Mouse (Mus musculus) forebrain, embryonic 11.5 days (tissue): ENCODE results near the gene Saa4. TPM values are rescaled to one million over a fixed set of nuclear protein-coding genes. Genes with fewer than 3 reads are reported as not detected.

Experiments used
- ATAC-seq: fragments of 200-750 bp; cut with Nextera tagmentation; replicated peaks from 2 replicates; pipeline ENCODE4 v1.8.0; 2017; ENCODE audit warnings: moderate TSS enrichment; ENCODE audit not compliant: low FRiP score
- DNase-seq: peaks from one replicate; pipeline ENCODE4 v3.0.0-alpha.2; 2017; ENCODE audit warnings: low spot score
- H3K27ac ChIP-seq: fragments of 300-500 bp; sonication (generic); 2 replicates; pipeline ENCODE4 v1.5.1; 2014; ENCODE audit warnings: low read depth, low read length
- H3K27me3 ChIP-seq: fragments of 300-500 bp; sonication (generic); 2 replicates; pipeline ENCODE4 v1.6.1; 2014; ENCODE audit warnings: mild to moderate bottlenecking, low read length, mixed read lengths; ENCODE audit not compliant: control insufficient read depth, insufficient read depth
- H3K36me3 ChIP-seq: fragments of 300-500 bp; sonication (generic); 2 replicates; pipeline ENCODE4 v1.6.1; 2014; ENCODE audit warnings: mild to moderate bottlenecking, low read length, moderate library complexity, mixed read lengths; ENCODE audit not compliant: control insufficient read depth, insufficient read depth
- H3K4me1 ChIP-seq: fragments of 300-500 bp; sonication (generic); replicated peaks from 2 replicates; pipeline ENCODE4 v1.6.1; 2014; ENCODE audit warnings: low read length, mixed read lengths; ENCODE audit not compliant: control insufficient read depth, insufficient read depth
- H3K4me2 ChIP-seq: fragments of 300-500 bp; sonication (generic); 2 replicates; pipeline ENCODE4 v1.6.1; 2014; ENCODE audit warnings: low read depth, mild to moderate bottlenecking, low read length, moderate library complexity, mixed read lengths; ENCODE audit not compliant: severe bottlenecking
- H3K4me3 ChIP-seq: fragments of 300-500 bp; sonication (generic); 2 replicates; pipeline ENCODE4 v1.5.1; 2014; ENCODE audit warnings: low read depth, low read length
- H3K9ac ChIP-seq: fragments of 300-500 bp; sonication (generic); 2 replicates; pipeline ENCODE4 v1.6.1; 2014; ENCODE audit warnings: low read length
- H3K9me3 ChIP-seq: fragments of 300-500 bp; sonication (generic); 2 replicates; pipeline ENCODE4 v1.6.1; 2016; ENCODE audit warnings: low read length, mixed read lengths; ENCODE audit not compliant: control insufficient read depth
- WGBS: fragments of 180-500 bp; shearing (Covaris S2); extraction: QIAGEN DNeasy Blood & Tissue Kit; methylation state at CpG from one replicate; pipeline ENCODE4 v1.1.7; 2014; 5-methylcytosine and 5-hydroxymethylcytosine counted together
- polyA plus RNA-seq: library from polyadenylated mRNA; unstranded; fragments of >200 nt; fragmentation: Nextera tagmentation; extraction: Ambion mirVana; gene quantifications from 2 replicates; pipeline ENCODE4 v1.2.1, GENCODE M21; 2014

The Saa4 gene
- polyA plus RNA-seq, result not detected in 2 replicates

GRCm38 (mm10) chr7:46732458-46732857 is at the start of gene Saa4:
Saa4 (minus strand) TSS chr7:46732603.
- Histone ChIP-seq H3K27ac (no peak within 1 kb of the TSS), H3K4me2 (no peak within 1 kb of the TSS), H3K4me1 (no peaks in the 10 kb centered on the region), H3K36me3 (no peaks in the 10 kb centered on the region), H3K27me3 (no peaks in the 10 kb centered on the region), H3K9ac (no peak within 1 kb of the TSS), H3K9me3 (no peaks in the 10 kb centered on the region), H3K4me3 (no peak within 1 kb of the TSS)
- DNase-seq, result no peak
- no peak for ATAC-seq
- WGBS, result 87% methylated on average over 4 of the region's 4 CpGs

GRCm38 (mm10) chr7:46770706-46771105 is 38.3 kb upstream of the Saa4 start:
- WGBS, result 62% methylated on average over 4 of the region's 4 CpGs
- Histone ChIP-seq H3K4me1 (no peaks in the 10 kb centered on the region), H3K27me3 (no peaks in the 10 kb centered on the region), H3K9me3 (no peaks in the 10 kb centered on the region), H3K4me3 (no peak overlapping the region), H3K4me2 (no peak overlapping the region), H3K27ac (no peak overlapping the region), H3K9ac (no peak overlapping the region), H3K36me3 (no peaks in the 10 kb centered on the region; the same call in none of the 2 replicates)
- ATAC-seq, result no peak
- DNase-seq, result peak; percentile 83

- Histone ChIP-seq H3K4me3 (no peak overlapping the region), H3K4me2 (no peak overlapping the region), H3K9me3 (no peaks in the 10 kb centered on the region), H3K4me1 (no peaks in the 10 kb centered on the region), H3K27ac (no peak overlapping the region), H3K9ac (no peak overlapping the region), H3K36me3 (no peaks in the 10 kb centered on the region; the same call in none of the 2 replicates), H3K27me3 (no peaks in the 10 kb centered on the region)
- ATAC-seq, result no peak
- 92% methylated on average over 7 of the region's 7 CpGs for WGBS
- DNase-seq, result no peak
These were observed 36.0 kb upstream of the Saa4 start for GRCm38 (mm10) chr7:46768451-46768850.

- H3K9ac ChIP-seq, result no peak overlapping the region
- H3K4me1 ChIP-seq, result no peaks in the 10 kb centered on the region
- DNase-seq (no peak), ATAC-seq (no peak)
- no peaks in the 10 kb centered on the region; the same call in none of the 2 replicates for H3K36me3 ChIP-seq
- no peaks in the 10 kb centered on the region for H3K9me3 ChIP-seq
- no peak overlapping the region for H3K27ac ChIP-seq
- no peak overlapping the region for H3K4me2 ChIP-seq
- H3K4me3 ChIP-seq, result no peak overlapping the region
- no peaks in the 10 kb centered on the region for H3K27me3 ChIP-seq
These were observed 35.0 kb upstream of the Saa4 start for GRCm38 (mm10) chr7:46767371-46767770.

- no peaks in the 10 kb centered on the region for H3K4me1 ChIP-seq
- no peaks in the 10 kb centered on the region; the same call in 1 of the 2 replicates for H3K36me3 ChIP-seq
- no peaks in the 10 kb centered on the region for H3K9me3 ChIP-seq
- ATAC-seq (no peak), DNase-seq (no peak)
- no peak overlapping the region for H3K27ac ChIP-seq
- 84% methylated on average over 8 of the region's 8 CpGs for WGBS
- no peak overlapping the region for H3K9ac ChIP-seq
- no peak overlapping the region for H3K4me2 ChIP-seq
- no peaks in the 10 kb centered on the region for H3K27me3 ChIP-seq
- no peak overlapping the region for H3K4me3 ChIP-seq
These were observed 32.3 kb upstream of the Saa4 start for GRCm38 (mm10) chr7:46764672-46765071.

GRCm38 (mm10) chr7:46762601-46763000 is 30.2 kb upstream of the Saa4 start:
- Histone ChIP-seq H3K36me3 (no peaks in the 10 kb centered on the region; the same call in 1 of the 2 replicates), H3K9ac (no peak overlapping the region)
- no peak for DNase-seq

GRCm38 (mm10) chr7:46761049-46761795 is 28.8 kb upstream of the Saa4 start:
- Histone ChIP-seq H3K27me3 (no peaks in the 10 kb centered on the region), H3K4me1 (no peaks in the 10 kb centered on the region), H3K4me3 (no peak overlapping the region), H3K9me3 (no peaks in the 10 kb centered on the region), H3K9ac (no peak overlapping the region), H3K27ac (no peak overlapping the region), H3K4me2 (no peak overlapping the region), H3K36me3 (no peaks in the 10 kb centered on the region; the same call in 1 of the 2 replicates)
- ATAC-seq (no peak), DNase-seq (no peak)
- WGBS, result 71% methylated on average over 11 of the region's 11 CpGs

More at GRCm38 (mm10) chr7:46762601-46763000, 30.2 kb upstream of the Saa4 start:
- Histone ChIP-seq H3K4me2 (no peak overlapping the region), H3K4me3 (no peak overlapping the region), H3K9me3 (no peaks in the 10 kb centered on the region), H3K27ac (no peak overlapping the region), H3K27me3 (no peaks in the 10 kb centered on the region), H3K4me1 (no peaks in the 10 kb centered on the region)
- ATAC-seq, result no peak
- 89% methylated on average over 5 of the region's 5 CpGs for WGBS

- no peak within 1 kb of the TSS for H3K27ac ChIP-seq
- no peak for DNase-seq
- H3K27me3 ChIP-seq, result no peaks in the 10 kb centered on the region
- no peak within 1 kb of the TSS for H3K9ac ChIP-seq
- H3K4me2 ChIP-seq, result no peak within 1 kb of the TSS
- 82% methylated on average over 3 of the region's 3 CpGs for WGBS
- no peaks in the 10 kb centered on the region for H3K36me3 ChIP-seq
- no peak for ATAC-seq
- no peak within 1 kb of the TSS for H3K4me3 ChIP-seq
- H3K4me1 ChIP-seq, result no peaks in the 10 kb centered on the region
- no peaks in the 10 kb centered on the region for H3K9me3 ChIP-seq
These were observed 19.1 kb upstream of the Saa4 start, which contains the start of gene Saa2 for GRCm38 (mm10) chr7:46751490-46751889. Saa2 (plus strand) TSS chr7:46751790.

- Histone ChIP-seq H3K4me1 (no peaks in the 10 kb centered on the region), H3K36me3 (no peaks in the 10 kb centered on the region), H3K9ac (no peak overlapping the region), H3K27me3 (no peaks in the 10 kb centered on the region), H3K9me3 (no peaks in the 10 kb centered on the region), H3K4me2 (no peak overlapping the region), H3K4me3 (no peak overlapping the region), H3K27ac (no peak overlapping the region)
- DNase-seq (no peak), ATAC-seq (no peak)
- 46% methylated on average over 3 of the region's 3 CpGs for WGBS
These were observed 16.1 kb upstream of the Saa4 start for GRCm38 (mm10) chr7:46748459-46748858.
